Mouse (Mus musculus): ENCODE measurements around the gene Mindy4. TPM values are rescaled to one million over a fixed set of nuclear protein-coding genes. Genes with fewer than 3 reads are reported as not detected.

The Mindy4 gene
- polyA plus RNA-seq, 1 experiment from 2014 or later, result 17.2 TPM

DNA sequence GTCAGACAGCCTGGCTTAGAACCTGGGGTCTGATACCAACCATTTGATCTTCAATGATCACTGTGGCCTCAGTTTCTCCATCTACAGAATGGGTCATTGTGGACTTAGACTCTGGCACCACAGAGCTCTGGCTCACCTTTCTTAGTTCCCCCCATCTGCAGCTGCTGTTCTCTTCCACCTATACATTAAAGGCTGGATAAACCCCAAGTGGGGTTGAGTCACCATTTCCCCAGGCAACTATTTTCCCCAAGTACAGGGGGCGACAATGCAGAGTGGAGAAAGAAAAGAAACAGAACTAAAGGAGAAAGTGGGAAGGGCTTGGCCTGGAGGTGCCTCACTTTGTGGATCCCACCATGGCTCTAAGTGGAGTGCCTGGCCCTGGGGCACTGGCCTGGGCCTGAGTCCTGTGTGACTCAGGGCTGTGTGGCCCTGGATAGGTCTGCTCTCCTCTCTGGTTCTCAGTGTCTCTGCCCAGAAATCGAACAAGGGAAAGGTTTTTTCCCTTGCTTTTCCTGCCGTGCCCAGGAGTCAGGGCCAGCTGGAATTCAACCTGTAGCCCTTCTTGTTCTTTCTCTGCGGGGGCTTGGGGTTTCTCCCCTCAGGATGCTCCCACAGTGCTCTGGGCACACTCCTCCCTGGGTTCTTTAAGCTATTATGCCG, 153.9 kb downstream of the Mindy4 start:
- no peak overlapping the region for H3K27ac ChIP-seq (replicated peaks; ENCODE audit: low read depth, low read length)
- no peaks in the 10 kb centered on the region for H3K27me3 ChIP-seq (ENCODE audit: control insufficient read depth, insufficient read depth, low read length)
- no peak overlapping the region for H3K4me2 ChIP-seq (ENCODE audit: low read depth, severe bottlenecking)
- H3K4me3 ChIP-seq (ENCODE audit: low read depth, low read length), result no peak overlapping the region
- ATAC-seq (ENCODE audit: insufficient number of reproducible peaks, low FRiP score, low TSS enrichment, low read depth), result no peak
- no peak overlapping the region for H3K9ac ChIP-seq (ENCODE audit: low read length)
- DNase-seq (ENCODE audit: low spot score), result no peak
- no peaks in the 10 kb centered on the region; the same call in 1 of the 2 replicates for H3K9me3 ChIP-seq (ENCODE audit: control insufficient read depth, low read length)
- no peaks in the 10 kb centered on the region for H3K36me3 ChIP-seq (ENCODE audit: control insufficient read depth, insufficient read depth, low read length)
- no peaks in the 10 kb centered on the region for H3K4me1 ChIP-seq (ENCODE audit: control insufficient read depth, insufficient read depth, low read length)
- WGBS, result 68% methylated on average over 5 of the region's 5 CpGs

DNA sequence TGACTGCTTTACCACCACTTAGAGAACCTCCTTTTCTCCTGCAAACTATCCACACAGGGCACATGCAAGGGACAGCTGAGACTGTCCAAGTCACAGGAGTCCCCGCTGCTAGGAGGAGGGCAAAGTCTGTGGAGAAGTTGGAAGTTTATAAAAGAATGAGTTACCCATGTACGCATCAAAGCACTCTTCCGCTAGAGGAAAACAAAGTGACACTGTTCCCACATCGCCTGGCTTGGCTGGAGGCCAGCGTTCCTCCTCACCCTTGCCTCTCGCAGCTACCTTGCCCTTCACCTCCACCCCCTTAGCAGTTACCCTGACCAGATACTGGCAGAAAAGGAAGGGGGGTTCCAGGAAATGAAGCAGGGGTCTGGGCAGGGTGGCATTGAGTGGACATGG, 154.5 kb downstream of the Mindy4 start:
- Histone ChIP-seq H3K36me3 (ENCODE audit: control insufficient read depth, insufficient read depth, low read length) (no peaks in the 10 kb centered on the region), H3K4me3 (ENCODE audit: low read depth, low read length) (no peak overlapping the region), H3K9me3 (ENCODE audit: control insufficient read depth, low read length) (no peaks in the 10 kb centered on the region; the same call in 1 of the 2 replicates), H3K4me1 (ENCODE audit: control insufficient read depth, insufficient read depth, low read length) (no peaks in the 10 kb centered on the region), H3K27me3 (ENCODE audit: control insufficient read depth, insufficient read depth, low read length) (no peaks in the 10 kb centered on the region), H3K4me2 (ENCODE audit: low read depth, severe bottlenecking) (no peak overlapping the region), H3K27ac (replicated peaks; ENCODE audit: low read depth, low read length) (no peak overlapping the region), H3K9ac (ENCODE audit: low read length) (no peak overlapping the region)
- 85% methylated on average over 6 of the region's 6 CpGs for WGBS
- ATAC-seq (ENCODE audit: insufficient number of reproducible peaks, low FRiP score, low TSS enrichment, low read depth) (no peak), DNase-seq (ENCODE audit: low spot score) (no peak)

DNA sequence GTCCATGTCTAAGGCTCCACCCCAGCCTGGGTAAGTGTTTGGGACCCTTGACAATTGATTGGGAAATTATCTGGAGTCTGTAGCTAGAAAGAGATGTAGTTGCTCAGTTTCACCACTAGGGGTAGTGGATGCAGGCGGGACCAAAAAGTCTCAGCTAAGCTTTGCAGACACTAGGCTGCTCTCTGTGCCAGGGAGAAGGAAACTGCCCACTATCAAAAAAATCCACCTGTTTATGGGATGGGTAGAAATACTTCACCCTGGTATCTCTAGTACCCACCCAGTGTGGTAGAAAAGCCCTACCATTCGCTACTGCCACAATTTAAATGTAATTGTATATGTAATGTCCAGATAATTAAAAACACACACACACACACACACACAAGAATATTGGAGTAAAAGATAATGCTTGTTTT, 155.6 kb downstream of the Mindy4 start:
- Histone ChIP-seq H3K9ac (ENCODE audit: low read length) (no peak overlapping the region), H3K36me3 (ENCODE audit: control insufficient read depth, insufficient read depth, low read length) (no peaks in the 10 kb centered on the region), H3K4me1 (ENCODE audit: control insufficient read depth, insufficient read depth, low read length) (no peaks in the 10 kb centered on the region), H3K27me3 (ENCODE audit: control insufficient read depth, insufficient read depth, low read length) (no peaks in the 10 kb centered on the region), H3K4me3 (ENCODE audit: low read depth, low read length) (no peak overlapping the region), H3K27ac (replicated peaks; ENCODE audit: low read depth, low read length) (no peak overlapping the region), H3K4me2 (ENCODE audit: low read depth, severe bottlenecking) (no peak overlapping the region), H3K9me3 (ENCODE audit: control insufficient read depth, low read length) (no peaks in the 10 kb centered on the region; the same call in 1 of the 2 replicates)
- WGBS, result 22% methylated on average over 2 of the region's 2 CpGs
- no peak for DNase-seq (ENCODE audit: low spot score)
- ATAC-seq (ENCODE audit: insufficient number of reproducible peaks, low FRiP score, low TSS enrichment, low read depth), result no peak; the same call in 1 of the 2 replicates

DNA sequence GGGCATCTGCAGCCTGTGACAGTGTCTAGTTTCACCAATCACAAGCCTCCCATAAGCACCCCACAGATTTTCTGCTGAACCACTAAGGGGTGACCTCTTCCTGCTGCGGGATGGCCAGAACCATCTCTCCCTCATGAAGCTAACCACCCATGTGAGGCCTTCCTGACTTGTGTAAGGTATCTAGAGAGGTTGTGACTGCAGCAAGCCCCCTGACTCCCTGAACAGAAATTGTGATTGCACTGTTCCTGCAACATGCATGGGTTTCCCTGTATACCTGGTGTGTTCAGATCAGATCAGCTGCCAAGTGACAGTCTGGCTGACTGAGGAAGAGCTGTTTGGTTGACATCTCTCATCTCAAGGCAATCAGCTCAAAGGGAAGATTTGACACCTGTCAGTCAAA, 159.5 kb downstream of the Mindy4 start:
- WGBS, result 95% methylated on average over 1 of the region's 1 CpGs
- Histone ChIP-seq H3K27ac (replicated peaks; ENCODE audit: low read depth, low read length) (no peak overlapping the region), H3K36me3 (ENCODE audit: control insufficient read depth, insufficient read depth, low read length) (no peaks in the 10 kb centered on the region), H3K27me3 (ENCODE audit: control insufficient read depth, insufficient read depth, low read length) (no peaks in the 10 kb centered on the region), H3K4me1 (ENCODE audit: control insufficient read depth, insufficient read depth, low read length) (no peaks in the 10 kb centered on the region), H3K4me3 (ENCODE audit: low read depth, low read length) (no peak overlapping the region), H3K9me3 (ENCODE audit: control insufficient read depth, low read length) (no peaks in the 10 kb centered on the region), H3K9ac (ENCODE audit: low read length) (no peak overlapping the region), H3K4me2 (ENCODE audit: low read depth, severe bottlenecking) (no peak overlapping the region)
- ATAC-seq (ENCODE audit: insufficient number of reproducible peaks, low FRiP score, low TSS enrichment, low read depth) (no peak), DNase-seq (ENCODE audit: low spot score) (no peak)

DNA sequence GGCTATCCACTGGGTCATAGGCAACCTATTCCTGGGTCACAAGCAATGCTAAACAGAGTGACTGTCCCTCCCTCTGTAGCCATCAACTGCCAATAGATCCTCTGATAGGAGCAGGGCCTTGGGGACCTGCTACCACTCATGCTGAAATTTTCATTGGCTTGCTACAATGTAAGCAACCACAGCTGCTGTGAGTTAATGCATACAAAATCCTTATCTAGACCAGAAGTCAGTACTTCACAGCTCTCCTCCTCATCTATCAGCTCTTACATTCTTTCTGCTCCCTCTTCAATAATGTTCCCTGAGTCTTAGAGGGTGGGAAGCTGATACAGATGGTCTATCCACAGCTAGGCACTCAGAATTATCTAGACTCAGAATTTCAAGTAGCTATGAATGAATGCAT, 163.9 kb downstream of the Mindy4 start:
- Histone ChIP-seq H3K27ac (replicated peaks; ENCODE audit: low read depth, low read length) (no peak overlapping the region), H3K9ac (ENCODE audit: low read length) (no peak overlapping the region), H3K9me3 (ENCODE audit: control insufficient read depth, low read length) (no peaks in the 10 kb centered on the region), H3K4me3 (ENCODE audit: low read depth, low read length) (no peak overlapping the region), H3K27me3 (ENCODE audit: control insufficient read depth, insufficient read depth, low read length) (no peaks in the 10 kb centered on the region), H3K36me3 (ENCODE audit: control insufficient read depth, insufficient read depth, low read length) (no peaks in the 10 kb centered on the region), H3K4me2 (ENCODE audit: low read depth, severe bottlenecking) (no peak overlapping the region), H3K4me1 (ENCODE audit: control insufficient read depth, insufficient read depth, low read length) (no peaks in the 10 kb centered on the region)
- DNase-seq (ENCODE audit: low spot score) (no peak), ATAC-seq (ENCODE audit: insufficient number of reproducible peaks, low FRiP score, low TSS enrichment, low read depth) (no peak)

Small RNA genes within 50 kb of the gene (microRNA-seq; reads per million reads assigned to microRNA genes)
- not detected for gene Gm25458

Other genes with a start within 250 kb of the Mindy4 start
- 2.2 and 2.4 TPM in 2 replicates for gene Nod1, start 230.8 kb upstream of the Mindy4 start, polyA plus RNA-seq (2014; fragmentation: Nextera tagmentation; extraction: Ambion mirVana)
- 8.3 and 11.3 TPM in 2 replicates for gene Ggct, start 210.4 kb upstream of the Mindy4 start, polyA plus RNA-seq (2014; fragmentation: Nextera tagmentation; extraction: Ambion mirVana)
- gene Gars, start 165.4 kb upstream of the Mindy4 start, polyA plus RNA-seq (2014; fragmentation: Nextera tagmentation; extraction: Ambion mirVana), result 167 and 172 TPM in 2 replicates
- not detected in 2 replicates for gene Crhr2, start 70.4 kb upstream of the Mindy4 start, polyA plus RNA-seq (2014; fragmentation: Nextera tagmentation; extraction: Ambion mirVana)
- 0.13 and 0.17 TPM in 2 replicates for gene Inmt, start 28.3 kb upstream of the Mindy4 start, polyA plus RNA-seq (2014; fragmentation: Nextera tagmentation; extraction: Ambion mirVana)
- gene Aqp1, start 133.0 kb downstream of the Mindy4 start, polyA plus RNA-seq (2014; fragmentation: Nextera tagmentation; extraction: Ambion mirVana), result 0.26 and 0.64 TPM in 2 replicates
- not detected in 2 replicates for gene Ghrhr, start 172.9 kb downstream of the Mindy4 start, polyA plus RNA-seq (2014; fragmentation: Nextera tagmentation; extraction: Ambion mirVana)
- 0.48 and 0.82 TPM in 2 replicates for gene Adcyap1r1, start 248.6 kb downstream of the Mindy4 start, polyA plus RNA-seq (2014; fragmentation: Nextera tagmentation; extraction: Ambion mirVana)